Mouse (Mus musculus) MEL (cell line): Measurements from ENCODE around the gene Unc119b. TPM values are rescaled to one million over a fixed set of nuclear protein-coding genes. Genes with fewer than 3 reads are reported as not detected.

Experiments used
- DNase-seq: peaks from one replicate; pipeline ENCODE4 v3.0.0; 2011; ENCODE audit warnings: low read depth, low spot score
- H3K27ac ChIP-seq: 2 replicates; pipeline ENCODE4 v1.5.1; 2012; ENCODE audit warnings: low read depth, mild to moderate bottlenecking, control low read depth, low read length, moderate library complexity; ENCODE audit not compliant: control insufficient read depth
- H3K27me3 ChIP-seq, 2 experiments: fragments of 150-350 bp in 1 of 2; sonication (generic) in 1 of 2; 2 replicates each; pipeline ENCODE4 v1.6.1; 2012; ENCODE audit warnings: low read length in 2 of 2, mild to moderate bottlenecking in 2 of 2, improper control_type of control experiment in 1 of 2, moderate library complexity in 1 of 2; ENCODE audit not compliant: insufficient read depth in 2 of 2, control insufficient read depth in 1 of 2
- H3K36me3 ChIP-seq, 2 experiments: 2 replicates each; pipeline ENCODE4 v1.6.1; 2012 to 2014; ENCODE audit warnings: low read length in 2 of 2, improper control_type of control experiment in 1 of 2, inconsistent platforms in 1 of 2, mild to moderate bottlenecking in 1 of 2; ENCODE audit not compliant: insufficient read depth in 2 of 2, control insufficient read depth in 1 of 2
- H3K4me1 ChIP-seq, 2 experiments: fragments of 150-350 bp in 1 of 2; sonication (generic) in 1 of 2; 2 replicates each; pipeline ENCODE4 v1.6.1; 2012; ENCODE audit warnings: low read length in 2 of 2, improper control_type of control experiment in 1 of 2, mild to moderate bottlenecking in 1 of 2; ENCODE audit not compliant: insufficient read depth in 2 of 2, control insufficient read depth in 1 of 2
- H3K4me3 ChIP-seq, 2 experiments: fragments of 150-350 bp in 1 of 2; sonication (generic) in 1 of 2; 2 replicates each; pipeline ENCODE4 v1.5.1; 2012; ENCODE audit warnings: low read depth in 2 of 2, low read length in 2 of 2, mild to moderate bottlenecking in 2 of 2, moderate library complexity in 2 of 2, control low read depth in 1 of 2, improper control_type of control experiment in 1 of 2; ENCODE audit not compliant: control insufficient read depth in 1 of 2, insufficient read depth in 1 of 2
- H3K79me2 ChIP-seq: 2 replicates; pipeline ENCODE4 v1.6.1; 2012; ENCODE audit warnings: mild to moderate bottlenecking, low read length, moderate library complexity; ENCODE audit not compliant: control insufficient read depth, poor library complexity, insufficient read depth
- H3K9ac ChIP-seq: 2 replicates; pipeline ENCODE4 v1.6.1; 2012; ENCODE audit warnings: low read depth, mild to moderate bottlenecking, control low read depth, low read length, moderate library complexity; ENCODE audit not compliant: control insufficient read depth, poor library complexity, severe bottlenecking
- H3K9me3 ChIP-seq: fragments of 150-350 bp; sonication (generic); replicated peaks from 2 replicates; pipeline ENCODE4 v1.6.1; 2012; ENCODE audit warnings: mild to moderate bottlenecking, low read length, improper control_type of control experiment, moderate library complexity; ENCODE audit not compliant: insufficient read depth
- CHD2 ChIP-seq: IDR thresholded peaks from 2 replicates; pipeline ENCODE4 v1.6.1; 2011; ENCODE audit warnings: low read length, improper control_type of control experiment
- CTCF ChIP-seq, 3 experiments: IDR thresholded peaks in 2 of 3; conservative IDR thresholded peaks in 1 of 3; 2 replicates each; pipeline ENCODE4 v1.5.1; 2011 to 2012; ENCODE audit warnings: low read length in 3 of 3, low read depth in 2 of 3, mild to moderate bottlenecking in 2 of 3, improper control_type of control experiment in 1 of 3, inconsistent platforms in 1 of 3, mixed read lengths in 1 of 3, moderate library complexity in 1 of 3; ENCODE audit not compliant: control insufficient read depth in 1 of 3, insufficient read depth in 1 of 3, poor library complexity in 1 of 3, severe bottlenecking in 1 of 3
- GATA1 ChIP-seq: IDR thresholded peaks from 2 replicates; pipeline ENCODE4 v1.6.1; 2011; ENCODE audit warnings: low read depth, low read length, improper control_type of control experiment
- HCFC1 ChIP-seq: IDR thresholded peaks from 2 replicates; pipeline ENCODE4 v1.6.1; 2012; ENCODE audit warnings: low read depth, mild to moderate bottlenecking, inconsistent platforms, low read length, improper control_type of control experiment, moderate library complexity
- JUND ChIP-seq: IDR thresholded peaks from 2 replicates; pipeline ENCODE4 v1.6.1; 2011; ENCODE audit warnings: low read depth, mild to moderate bottlenecking, improper control_type of control experiment, low read length
- KAT2A ChIP-seq: conservative IDR thresholded peaks from 2 replicates; pipeline ENCODE4 v1.6.1; 2012; ENCODE audit warnings: low read depth, low read length, improper control_type of control experiment, inconsistent platforms
- MAFK ChIP-seq: IDR thresholded peaks from 2 replicates; pipeline ENCODE4 v1.6.1; 2011; ENCODE audit warnings: low read depth, mild to moderate bottlenecking, low read length, improper control_type of control experiment, borderline replicate concordance
- NELFE ChIP-seq: IDR thresholded peaks from 2 replicates; pipeline ENCODE4 v1.6.1; 2011; ENCODE audit warnings: low read depth, low read length, improper control_type of control experiment
- POLR2A ChIP-seq, 2 experiments: IDR thresholded peaks; 2 replicates each; pipeline ENCODE4 v1.6.1; 2011 to 2012; ENCODE audit warnings: low read length in 2 of 2, mild to moderate bottlenecking in 2 of 2, control low read depth in 1 of 2, improper control_type of control experiment in 1 of 2, low read depth in 1 of 2, moderate library complexity in 1 of 2; ENCODE audit not compliant: control insufficient read depth in 1 of 2, insufficient read depth in 1 of 2, poor library complexity in 1 of 2
- POLR2AphosphoS2 ChIP-seq: IDR thresholded peaks from 2 replicates; pipeline ENCODE4 v1.6.1; 2011; ENCODE audit warnings: low read length, improper control_type of control experiment
- POLR2AphosphoS5 ChIP-seq: IDR thresholded peaks from 2 replicates; pipeline ENCODE4 v1.6.1; 2012; ENCODE audit warnings: low read depth, borderline replicate concordance, mild to moderate bottlenecking, inconsistent platforms, low read length, moderate library complexity, mixed read lengths
- RAD21 ChIP-seq: IDR thresholded peaks from 2 replicates; pipeline ENCODE4 v1.6.1; 2011; ENCODE audit warnings: mild to moderate bottlenecking, low read depth, low read length, improper control_type of control experiment
- SIN3A ChIP-seq: IDR thresholded peaks from 2 replicates; pipeline ENCODE4 v1.6.1; 2012; ENCODE audit warnings: low read length, improper control_type of control experiment, inconsistent platforms
- SMC3 ChIP-seq: IDR thresholded peaks from 2 replicates; pipeline ENCODE4 v1.6.1; 2011; ENCODE audit warnings: low read depth, low read length, improper control_type of control experiment
- ZC3H11A ChIP-seq: IDR thresholded peaks from 2 replicates; pipeline ENCODE4 v1.6.1; 2012; ENCODE audit warnings: low read depth, mild to moderate bottlenecking, inconsistent platforms, low read length, improper control_type of control experiment
- ZNF384 ChIP-seq: IDR thresholded peaks from 2 replicates; pipeline ENCODE4 v1.6.1; 2012; ENCODE audit warnings: low read depth, mild to moderate bottlenecking, inconsistent platforms, low read length, improper control_type of control experiment
- polyA plus RNA-seq, 2 experiments: library from polyadenylated mRNA; stranded (reverse) in 1 of 2; unstranded in 1 of 2; fragments of >175 nt in 1 of 2; fragments of >200 nt in 1 of 2; gene quantifications; 2 replicates each; pipeline versions ENCODE4 v1.2.1 to v1.2.4; 2012; ENCODE audit warnings: low replicate concordance in 2 of 2, low read depth in 1 of 2; ENCODE audit not compliant: insufficient read length in 2 of 2, insufficient read depth in 1 of 2, missing spikeins in 1 of 2
- total RNA-seq: library from RNA; depleted of rRNA; stranded (reverse); fragments of 300-350 nt; gene quantifications from 2 replicates; pipeline ENCODE4 v1.2.3, GENCODE M21; 2012

Gene Unc119b
- total and polyA plus RNA-seq, 3 experiments, result 18.6 to 25.7 TPM; not detected in 1

- Histone ChIP-seq H3K4me1 (peaks cover 0 to 2% of the 10 kb centered on the region in 2 experiments; a peak in 1 of 4 replicates), H3K27me3 (no peaks in the 10 kb centered on the region), H3K36me3 (no peaks in the 10 kb centered on the region; a peak in 1 of 4 replicates), H3K9ac (no peak overlapping the region), H3K79me2 (no peaks in the 10 kb centered on the region), H3K27ac (no peak overlapping the region), H3K9me3 (no peaks in the 10 kb centered on the region), H3K4me3 (no peak overlapping the region)
- DNase-seq, result no peak
- TF ChIP-seq JUND, result no peak
- TF ChIP-seq CTCF (IDR thresholded peaks at IDR 0.05 in 2 of 3, conservative IDR thresholded peaks at IDR 0.05 in 1 of 3; ENCODE audit: control insufficient read depth in 1 of 3, insufficient read depth in 1 of 3, low read depth in 2 of 3, low read length in 3 of 3, poor library complexity in 1 of 3, severe bottlenecking in 1 of 3), result peak in 1 of 3 experiments; percentile 21; a peak in 2 of 6 replicates
- peak; percentile 30 for TF ChIP-seq RAD21
- TF ChIP-seq KAT2A, result no peak
- TF ChIP-seq NELFE, result no peak
- TF ChIP-seq ZNF384, result peak; percentile 67
- TF ChIP-seq MAFK, result no peak
- TF ChIP-seq HCFC1, result no peak
- no peak for TF ChIP-seq POLR2AphosphoS5
- TF ChIP-seq POLR2A (IDR thresholded peaks at IDR 0.05; ENCODE audit: control insufficient read depth in 1 of 2, insufficient read depth in 1 of 2, low read depth in 1 of 2, low read length in 2 of 2, poor library complexity in 1 of 2), result no peak
These were observed 44.8 kb upstream of the Unc119b start for GRCm38 (mm10) chr5:115179596-115179995.

- H3K9me3 ChIP-seq, result no peaks in the 10 kb centered on the region
- no peaks in the 10 kb centered on the region for H3K36me3 ChIP-seq
- no peak for DNase-seq
- H3K4me3 ChIP-seq, result no peak overlapping the region
- TF ChIP-seq GATA1, result no peak
- H3K9ac ChIP-seq, result no peak overlapping the region
- no peak overlapping the region for H3K27ac ChIP-seq
- H3K4me1 ChIP-seq, result no peaks in the 10 kb centered on the region
- H3K79me2 ChIP-seq, result no peaks in the 10 kb centered on the region
- no peaks in the 10 kb centered on the region for H3K27me3 ChIP-seq
These were observed 43.1 kb upstream of the Unc119b start for GRCm38 (mm10) chr5:115177866-115178265.

GRCm38 (mm10) chr5:115174554-115174953, 39.8 kb upstream of the Unc119b start:
- Histone ChIP-seq H3K4me3 (no peak overlapping the region), H3K36me3 (no peaks in the 10 kb centered on the region), H3K27me3 (no peaks in the 10 kb centered on the region)

More at GRCm38 (mm10) chr5:115174554-115174953, 39.8 kb upstream of the Unc119b start:
- Histone ChIP-seq H3K27ac (no peak overlapping the region), H3K9me3 (no peaks in the 10 kb centered on the region), H3K4me1 (no peaks in the 10 kb centered on the region), H3K9ac (no peak overlapping the region), H3K79me2 (no peaks in the 10 kb centered on the region)
- TF ChIP-seq POLR2AphosphoS2 (no peak), RAD21 (peak; percentile 26), CTCF (IDR thresholded peaks at IDR 0.05 in 2 of 3, conservative IDR thresholded peaks at IDR 0.05 in 1 of 3; ENCODE audit: control insufficient read depth in 1 of 3, insufficient read depth in 1 of 3, low read depth in 2 of 3, low read length in 3 of 3, poor library complexity in 1 of 3, severe bottlenecking in 1 of 3) (peak; percentile 39 to 52 (median 44); a peak in 5 of 6 replicates), CHD2 (no peak), SMC3 (peak; percentile 25; the same call in 1 of the 2 replicates), SIN3A (no peak), ZC3H11A (peak; percentile 30; the same call in 1 of the 2 replicates)
- no peak for DNase-seq
